Mouse (Mus musculus): ENCODE measurements around the gene Gm21969.
A peak's percentile ranks its signal among the peaks of the same experiment; 100 is the strongest.

Gm21969 gene

GRCm38 (mm10) chr4:139602357-139603244 is at the start of gene Gm21969:
Gene Gm21969, plus strand, starts transcription at chr4:139603186.
- DNase-seq = no peak

- DNase-seq = no peak
These were observed 47.8 kb upstream of the Gm21969 start for GRCm38 (mm10) chr4:139555235-139555634.

DNA sequence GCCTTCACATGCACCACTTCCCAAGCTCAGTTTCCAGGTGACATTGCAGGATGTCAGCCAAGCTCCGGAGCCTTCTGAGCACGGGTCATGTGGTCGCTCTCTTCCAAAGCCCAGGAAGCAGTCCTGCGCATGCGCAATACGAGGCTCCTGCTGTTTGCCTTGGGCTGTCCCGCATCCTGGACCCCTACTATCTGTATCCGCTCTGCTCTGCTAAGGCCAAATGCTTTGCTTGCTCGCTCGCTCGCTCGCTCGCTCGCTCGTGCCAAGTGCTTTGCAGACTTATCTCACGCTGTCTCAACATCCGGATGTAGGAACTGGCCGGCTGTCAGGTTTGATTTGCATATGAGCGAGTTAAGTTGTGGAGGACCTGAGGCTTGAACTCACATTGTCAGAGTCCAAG is 47.0 kb upstream of the Gm21969 start:
- DNase-seq = no peak

DNA sequence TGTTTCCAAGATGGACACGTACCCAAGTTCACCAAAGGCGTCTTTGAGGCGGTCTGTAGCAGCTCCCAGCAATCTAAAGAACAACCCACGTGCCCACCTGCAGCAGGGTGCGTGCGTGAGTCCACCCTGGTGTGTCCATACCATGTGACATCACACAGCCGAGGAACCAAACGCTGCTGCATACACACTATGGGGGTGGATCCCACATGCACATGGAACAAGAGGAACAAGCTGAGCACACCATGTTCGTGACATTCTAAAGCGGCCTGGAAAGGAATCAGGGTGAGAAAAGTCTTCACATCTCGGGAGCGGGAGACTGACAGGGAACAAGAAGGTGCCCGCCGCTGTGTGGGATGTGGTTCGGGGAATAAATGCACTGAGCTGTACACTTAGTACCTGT is 34.6 kb upstream of the Gm21969 start:
- DNase-seq = no peak

- peak; percentile 18 for DNase-seq
These were observed 32.2 kb upstream of the Gm21969 start for GRCm38 (mm10) chr4:139570756-139571155.

DNA sequence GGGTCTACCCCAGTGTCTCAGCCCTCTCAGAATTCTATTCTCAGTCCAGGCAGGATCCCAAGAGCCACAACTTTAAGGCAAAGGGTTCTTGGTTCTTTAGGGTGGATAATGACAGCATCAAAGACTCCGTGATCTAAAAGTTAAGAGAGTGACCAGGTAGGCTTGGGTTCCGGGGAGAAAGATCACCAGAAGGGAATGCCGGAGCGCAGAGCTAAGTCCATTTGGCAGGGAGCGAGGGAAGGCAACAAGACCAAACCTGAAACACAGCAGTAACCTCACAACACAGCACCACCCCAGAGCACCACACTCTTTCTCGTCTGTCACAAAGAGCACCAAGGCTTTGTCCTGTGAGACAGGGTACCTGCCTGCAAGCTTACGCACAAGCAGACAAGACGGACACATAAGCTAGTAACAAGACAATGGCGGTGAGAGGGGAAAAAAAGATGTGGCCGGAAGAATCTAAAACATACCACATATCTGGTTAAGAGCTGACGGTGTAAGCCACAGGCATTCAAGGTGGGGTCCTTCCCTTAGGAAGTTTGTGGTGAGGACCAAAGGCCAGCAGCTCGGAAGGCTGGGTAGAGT is 30.0 kb upstream of the Gm21969 start:
- peak; percentile 28 for DNase-seq

GRCm38 (mm10) chr4:139574156-139574798 is 28.7 kb upstream of the Gm21969 start:
- peak; percentile 99 for DNase-seq

DNA sequence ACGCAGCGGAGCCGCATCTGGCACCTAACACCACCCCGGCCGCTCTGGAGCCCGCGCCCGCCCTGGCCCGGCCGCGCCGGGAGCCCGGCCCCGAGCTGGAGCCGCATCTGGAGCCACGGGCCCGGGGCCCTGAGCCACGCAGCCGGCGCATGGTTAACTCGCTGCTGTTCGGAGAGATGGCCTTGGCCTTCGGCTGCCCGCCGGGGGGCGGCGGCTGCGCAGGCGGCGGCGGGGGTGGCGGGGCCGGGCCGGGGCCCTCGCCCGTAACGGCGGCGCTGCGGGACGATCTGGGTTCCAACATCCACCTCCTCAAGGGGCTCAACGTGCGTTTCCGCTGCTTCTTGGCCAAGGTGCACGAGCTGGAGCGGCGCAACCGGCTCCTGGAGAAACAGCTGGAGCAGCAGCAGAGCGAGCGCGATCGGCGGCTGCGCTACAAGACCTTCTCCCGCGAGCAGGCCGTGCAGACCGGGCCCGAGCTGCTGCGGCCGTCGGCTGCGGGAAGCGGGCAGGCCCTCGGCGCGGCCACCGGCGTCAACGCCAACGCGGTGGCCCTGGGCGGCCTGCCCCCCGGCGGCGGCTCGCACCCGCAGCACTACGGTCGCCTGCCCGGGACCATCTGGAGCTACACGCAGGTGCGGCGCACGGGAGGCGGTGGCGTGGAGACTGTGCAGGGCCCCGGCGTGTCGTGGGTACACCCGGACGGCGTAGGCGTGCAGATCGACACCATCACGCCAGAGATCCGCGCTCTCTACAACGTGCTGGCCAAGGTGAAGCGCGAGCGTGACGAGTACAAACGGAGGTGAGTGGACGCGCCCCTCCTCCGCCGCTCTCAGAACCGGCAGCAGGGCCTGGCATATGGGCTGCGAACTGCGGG is 27.9 kb upstream of the Gm21969 start:
- DNase-seq = peak; percentile 76

DNA sequence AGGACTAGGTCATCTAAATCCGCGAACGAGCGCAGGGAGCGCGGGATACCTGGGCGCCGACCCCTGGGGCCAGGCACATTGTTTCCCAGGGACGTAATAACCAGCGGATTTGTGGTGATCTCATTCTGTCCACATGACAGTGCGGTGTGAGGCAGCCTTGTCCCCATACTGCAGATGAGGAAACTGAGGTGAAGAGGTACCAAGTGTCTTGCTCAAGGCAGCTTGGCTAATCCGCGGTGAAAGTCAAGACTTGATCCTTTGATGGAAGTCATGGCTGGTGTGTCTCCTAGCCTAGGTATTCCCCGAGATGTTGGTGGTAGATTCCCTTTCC is 27.3 kb upstream of the Gm21969 start:
- DNase-seq = no peak

DNA sequence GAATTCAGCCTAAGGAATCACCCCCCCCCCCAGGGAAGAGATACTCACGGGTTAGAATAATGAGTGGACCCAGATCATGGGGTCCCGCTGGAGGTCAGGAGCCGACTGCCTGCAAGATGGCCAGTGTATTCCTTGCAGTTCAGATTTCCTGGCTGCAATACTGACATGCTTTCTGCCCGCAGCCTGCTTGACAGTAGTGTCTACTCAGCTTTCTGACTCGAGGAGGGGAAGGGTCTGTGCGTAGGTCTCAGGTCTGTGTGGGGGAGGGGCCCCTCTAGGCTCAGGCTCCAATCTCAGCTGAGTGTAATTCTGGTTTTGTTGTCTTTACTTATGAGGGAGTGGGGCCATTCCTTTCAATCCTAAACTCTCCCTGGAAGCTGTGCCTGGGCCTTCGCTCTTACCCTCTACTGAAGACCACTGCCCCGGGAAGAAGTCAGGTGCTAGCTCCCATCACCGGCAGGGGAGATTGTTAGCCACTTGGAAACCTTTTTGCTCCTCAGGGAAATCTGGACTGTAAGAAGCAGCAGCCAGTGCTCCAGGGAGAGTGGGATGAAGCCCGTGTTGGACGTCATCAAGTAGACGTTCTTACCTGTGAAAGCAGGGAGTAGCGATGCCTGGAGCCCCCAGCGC is 26.6 kb upstream of the Gm21969 start:
- DNase-seq = peak; percentile 40

DNA sequence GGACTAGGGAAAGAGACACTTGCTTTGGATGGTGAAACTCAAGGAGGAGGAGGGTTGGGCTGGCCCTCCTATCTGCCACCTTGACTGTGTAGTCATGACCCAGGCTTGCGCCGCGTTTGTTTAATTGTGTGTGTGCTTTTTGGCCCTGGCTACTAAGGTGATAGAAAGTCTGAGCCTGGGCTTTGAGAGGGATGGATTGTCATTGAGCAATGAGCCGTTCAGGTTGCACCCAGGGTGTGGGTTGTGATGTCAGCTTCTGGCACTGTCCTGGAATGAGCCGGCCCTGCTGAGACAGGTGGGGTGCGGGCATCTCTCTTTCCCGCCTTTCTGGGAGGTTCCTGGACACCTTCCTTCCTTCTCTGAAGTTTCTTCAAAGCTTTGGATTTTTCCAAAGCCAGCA is 26.0 kb upstream of the Gm21969 start:
- peak; percentile 54 for DNase-seq

DNA sequence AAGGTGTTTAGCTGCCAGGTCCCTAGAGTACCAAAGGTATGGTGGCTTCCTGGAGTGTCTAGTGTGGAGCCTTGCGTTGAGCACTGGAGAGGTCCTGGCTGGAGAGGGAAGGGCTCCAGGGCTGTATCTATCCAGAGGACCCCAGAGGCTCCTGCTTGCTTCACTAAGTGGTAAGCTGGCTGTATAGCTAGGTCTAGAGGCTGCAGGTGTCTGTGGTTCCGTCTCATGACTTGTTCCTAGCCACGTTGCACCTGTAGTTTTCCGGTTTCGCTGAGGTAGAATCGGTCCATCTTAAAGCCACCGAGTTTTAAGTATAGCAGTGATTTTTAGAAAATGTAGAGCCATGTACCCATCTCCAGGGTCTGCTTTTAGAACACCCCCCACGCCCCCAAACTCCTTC is 24.6 kb upstream of the Gm21969 start:
- DNase-seq = no peak

DNA sequence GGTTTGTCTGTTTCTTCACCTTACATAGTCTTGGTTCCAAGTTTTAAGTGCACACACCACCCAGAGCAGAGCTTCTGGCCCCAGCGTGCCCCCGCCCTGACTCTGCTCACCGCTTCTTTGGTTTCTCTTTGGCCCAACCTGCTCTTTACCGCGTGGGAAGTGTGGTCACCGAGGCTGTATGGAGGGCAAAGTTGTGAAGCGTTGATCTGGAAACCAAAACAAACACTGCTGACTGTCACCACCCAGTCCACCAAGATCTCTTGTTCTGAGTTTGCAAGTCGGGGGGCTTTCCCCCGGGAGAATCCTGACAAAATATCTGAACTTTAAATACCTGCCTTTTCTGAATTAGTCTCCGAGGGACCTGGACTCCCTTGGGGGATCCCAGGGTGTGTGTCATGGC is 24.0 kb upstream of the Gm21969 start:
- DNase-seq = no peak

GRCm38 (mm10) chr4:139579466-139579865 is 23.5 kb upstream of the Gm21969 start:
- DNase-seq = no peak

- DNase-seq = peak; percentile 25
These were observed 22.2 kb upstream of the Gm21969 start for GRCm38 (mm10) chr4:139580663-139581336.

DNA sequence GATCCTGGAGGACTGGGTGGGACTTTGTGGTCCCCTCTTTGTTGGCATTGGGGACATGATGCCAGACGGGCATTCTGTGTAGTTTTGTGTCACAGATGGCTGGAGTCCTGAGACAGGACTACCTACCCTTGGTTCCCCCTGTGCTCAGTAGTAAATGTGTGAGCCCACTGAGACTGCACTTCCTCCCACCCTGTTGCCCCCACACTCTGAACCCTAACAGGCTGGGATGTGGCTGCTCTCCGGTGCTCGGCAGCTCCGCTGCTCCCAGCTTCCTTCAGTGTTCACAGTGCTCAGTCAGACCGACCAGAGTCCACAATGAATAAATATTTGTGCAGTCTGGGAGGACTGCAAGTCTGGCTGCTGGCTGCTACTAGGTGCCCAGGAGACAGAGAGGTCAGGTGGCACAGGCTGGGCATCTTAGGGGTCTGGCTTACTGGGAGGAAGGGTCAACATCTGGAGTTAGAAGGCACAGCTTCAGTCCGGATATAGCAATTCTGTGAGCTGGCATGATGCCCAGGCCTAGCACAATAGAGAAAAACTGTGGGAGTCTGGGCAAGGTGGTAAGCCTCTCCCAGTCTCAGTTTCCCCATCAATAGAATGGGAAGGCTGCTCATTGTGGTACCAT is 21.4 kb upstream of the Gm21969 start:
- peak; percentile 48 for DNase-seq

DNA sequence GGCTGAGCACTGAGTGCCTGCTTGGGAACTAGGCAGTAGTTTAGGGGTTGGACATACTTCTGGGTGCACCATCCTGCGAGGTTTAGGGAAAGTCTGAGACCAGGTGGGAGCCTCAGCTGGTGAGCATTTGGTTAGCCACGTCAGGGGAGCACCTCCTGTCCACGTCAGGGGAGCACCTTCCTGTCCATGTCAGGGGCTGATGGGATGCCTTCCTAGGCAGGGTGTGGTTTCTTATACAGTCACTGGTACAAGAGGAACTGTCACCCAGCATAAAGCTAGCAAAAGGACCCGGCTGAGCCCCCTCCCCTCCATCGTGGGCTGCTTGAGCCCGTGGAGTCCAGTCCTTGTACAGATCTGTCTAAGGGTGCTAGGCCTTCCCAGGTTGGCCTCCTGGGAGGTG is 20.6 kb upstream of the Gm21969 start:
- peak; percentile 31 for DNase-seq

DNA sequence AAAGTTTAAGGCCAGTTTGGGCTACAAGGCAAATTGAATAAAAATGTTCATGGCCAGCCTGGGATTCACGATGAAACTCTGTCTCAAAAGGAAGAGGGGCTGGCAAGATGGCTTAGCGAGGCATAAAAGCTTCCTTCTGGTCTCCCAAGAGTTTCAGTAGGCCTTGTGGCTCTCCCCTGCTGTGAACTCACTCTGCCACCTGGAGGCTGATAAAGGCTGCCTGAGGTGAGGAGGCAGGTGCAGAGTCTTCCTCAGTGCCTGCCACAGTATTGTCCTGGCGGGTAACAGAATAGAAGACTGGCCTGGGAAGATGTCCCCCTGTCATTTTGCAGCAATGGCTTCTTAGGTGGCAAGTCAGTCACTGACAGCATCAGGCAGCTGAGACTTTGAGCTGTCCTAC is 20.1 kb upstream of the Gm21969 start:
- peak; percentile 18 for DNase-seq

GRCm38 (mm10) chr4:139583629-139584245 is 19.2 kb upstream of the Gm21969 start:
- no peak for DNase-seq

DNA sequence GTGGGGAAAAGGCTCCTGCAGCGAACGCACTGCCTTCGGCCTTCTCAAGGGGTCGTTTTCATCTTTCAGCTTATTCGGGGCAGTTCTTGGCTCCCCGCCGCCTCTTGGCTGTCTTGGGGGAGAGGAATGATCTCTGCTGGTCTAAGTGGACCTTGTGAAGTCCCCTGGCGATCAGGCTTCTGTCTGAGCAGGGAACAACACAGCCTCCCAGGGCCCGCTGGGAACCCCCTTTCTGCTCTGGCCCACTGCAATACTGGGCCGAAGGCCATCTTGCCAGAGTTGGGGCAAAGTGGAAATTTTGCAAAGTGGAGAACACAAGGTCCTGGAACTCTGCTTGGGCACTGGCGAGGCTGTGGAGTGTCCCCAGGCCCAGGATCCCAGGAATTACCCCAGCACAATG is 18.3 kb upstream of the Gm21969 start:
- peak; percentile 29 for DNase-seq

DNA sequence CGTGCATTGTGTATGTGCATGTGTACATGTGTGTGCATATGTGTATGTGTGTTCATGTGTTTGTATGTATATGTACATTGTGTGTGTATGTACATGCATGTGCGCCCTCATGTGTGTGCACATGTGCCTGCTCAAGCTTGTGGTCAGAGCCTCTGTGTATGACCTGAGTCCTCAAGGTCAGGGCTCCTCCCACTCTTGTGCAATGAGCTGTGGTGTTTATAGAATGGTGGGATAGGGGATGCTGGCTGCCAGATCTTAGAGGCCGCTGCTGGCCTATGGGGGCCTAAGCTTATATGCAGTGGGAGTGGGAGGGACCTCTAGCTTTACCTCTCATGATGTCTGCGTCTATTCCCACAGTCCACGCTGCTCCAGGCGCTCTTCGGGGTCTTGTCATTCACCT is 17.3 kb upstream of the Gm21969 start:
- no peak for DNase-seq

Measured in cerebellum, adult 8-10 months (tissue).